25 mouse cellular contexts compared by ENCODE assay signal in genomic region chr11:35421728-35422127, GRCm38 (mm10).
A peak's percentile ranks its signal among the peaks of the same experiment; 100 is the strongest.
DNase-seq lines count a peak whose midpoint lies in the region; ATAC-seq lines count a peak whose summit lies in the region.
"Had no signal": no experiment of that assay in that cellular context is flagged by ENCODE, and none has a peak within 500 bp of the region (broad histone marks: within the 10 kb centered on the region; RNA-seq: fewer than 3 reads in every experiment).

No protein-coding gene starts in this region.

- H3K36me3 ChIP-seq in lung, embryonic 16.5 days (ENCODE audit: control insufficient read depth, insufficient read depth, low read length) = no peaks in the 10 kb centered on the region
- H3K36me3 ChIP-seq: forebrain, embryonic 10.5 days; heart, embryonic 12.5 days; heart, embryonic 15.5 days; hindbrain, embryonic 10.5 days; hindbrain, embryonic 13.5 days had no signal

- H3K4me1 ChIP-seq in lung, embryonic 16.5 days (replicated peaks; ENCODE audit: control insufficient read depth, insufficient read depth, low read length) = peaks cover 8% of the 10 kb centered on the region; the same call in 1 of the 2 replicates

- H3K4me2 ChIP-seq in lung, embryonic 16.5 days (ENCODE audit: low read depth, low read length) = no peak overlapping the region
- H3K4me2 ChIP-seq: forebrain, embryonic 13.5 days; heart, embryonic 12.5 days; heart, embryonic 15.5 days; hindbrain, embryonic 13.5 days had no signal

- no peak overlapping the region for H3K9ac ChIP-seq in lung, embryonic 16.5 days (ENCODE audit: low read length)
- H3K9ac ChIP-seq: forebrain, embryonic 13.5 days; heart, embryonic 12.5 days; heart, embryonic 15.5 days; hindbrain, embryonic 13.5 days had no signal

- 21% methylated on average over 4 of the region's 4 CpGs for WGBS in lung, embryonic 16.5 days

- no peak overlapping the region for H3K27ac ChIP-seq in lung, embryonic 16.5 days (ENCODE audit: low read length)
- H3K27ac ChIP-seq: forebrain, embryonic 10.5 days; forebrain, embryonic 13.5 days; gastrocnemius, adult 2 months; heart, embryonic 15.5 days; hindbrain, embryonic 10.5 days; hindbrain, embryonic 13.5 days had no signal

- peak; percentile 65 for DNase-seq in lung, postnatal 10 days
- peak; percentile 58 for DNase-seq in lung, postnatal 36 days
- no peak for DNase-seq in right cerebral cortex, postnatal 10 days (ENCODE audit: low spot score in 2 of 2)
- no peak for DNase-seq in urinary bladder, postnatal 4 days (ENCODE audit: low spot score in 2 of 2)
- no peak for DNase-seq in gastrocnemius, adult 18-20 months (ENCODE audit: low spot score)
- DNase-seq: adrenal gland, adult 8-10 months; adrenal gland, postnatal 25 days; cerebellum, adult 11-12 months; cerebellum, adult 9-10 months; cerebellum, postnatal 14 days; gastrocnemius, adult 2 months; gastrocnemius, postnatal 25 days; heart, adult 18-20 months; heart, postnatal 10 days; heart, postnatal 36 days had no signal

- ATAC-seq in lung, embryonic 16.5 days (ENCODE audit: low read depth) = peak; percentile 73
- ATAC-seq: activated CD4-positive, CD25-positive, alpha-beta regulatory T cell, adult 4 months; forebrain, embryonic 13.5 days; forebrain, embryonic 16.5 days; hindbrain, embryonic 16.5 days had no signal

- no peaks in the 10 kb centered on the region for H3K9me3 ChIP-seq in lung, embryonic 16.5 days (ENCODE audit: control insufficient read depth, low read length)
- H3K9me3 ChIP-seq: forebrain, embryonic 10.5 days; forebrain, embryonic 13.5 days; heart, embryonic 12.5 days; heart, embryonic 15.5 days; hindbrain, embryonic 10.5 days; hindbrain, embryonic 13.5 days had no signal

- no peaks in the 10 kb centered on the region for H3K27me3 ChIP-seq in lung, embryonic 16.5 days (ENCODE audit: control insufficient read depth, insufficient read depth, low read depth, low read length)
- H3K27me3 ChIP-seq: forebrain, embryonic 13.5 days; heart, embryonic 12.5 days; heart, embryonic 15.5 days had no signal

- H3K4me3 ChIP-seq in lung, embryonic 16.5 days (ENCODE audit: low read length) = no peak overlapping the region
- H3K4me3 ChIP-seq: forebrain, embryonic 10.5 days; forebrain, embryonic 13.5 days; gastrocnemius, adult 2 months; heart, embryonic 12.5 days; heart, embryonic 15.5 days; hindbrain, embryonic 10.5 days; hindbrain, embryonic 13.5 days had no signal

Comparison
In these comparisons a context has a peak if more than half of its experiments do, and no peak if none do; other contexts are left out.
1. DNase-seq: peak in lung, postnatal 10 days (single experiment) and lung, postnatal 36 days (single experiment); none in right cerebral cortex, postnatal 10 days (0 of 2), urinary bladder, postnatal 4 days (0 of 2) and gastrocnemius, adult 18-20 months (single experiment).